Mouse (Mus musculus): ENCODE results near the gene Ppp1r10. TPM values are rescaled to one million over a fixed set of nuclear protein-coding genes. Genes with fewer than 3 reads are reported as not detected.

Ppp1r10 gene
- polyA plus RNA-seq, 1 experiment from 2014 or later: 35.4 TPM

- H3K4me1 ChIP-seq (replicated peaks; ENCODE audit: control insufficient read depth, insufficient read depth, low read length): peaks cover 11% of the 10 kb centered on the region
- peak within 1 kb of the TSS; percentile 88 for H3K27ac ChIP-seq (ENCODE audit: low read depth, low read length)
- peak within 1 kb of the TSS; percentile 76 for H3K9ac ChIP-seq (ENCODE audit: low read depth, low read length)
- H3K9me3 ChIP-seq (ENCODE audit: control insufficient read depth, low read length): no peaks in the 10 kb centered on the region
- WGBS: under 1% methylated on average over 102 of the region's 109 CpGs
- peak within 1 kb of the TSS; percentile 93 for H3K4me2 ChIP-seq
- peaks cover 18% of the 10 kb centered on the region; the same call in 1 of the 2 replicates for H3K36me3 ChIP-seq (ENCODE audit: control insufficient read depth, insufficient read depth, low read length)
- peak; percentile 99 for DNase-seq (ENCODE audit: low spot score)
- peak within 1 kb of the TSS; percentile 77 for H3K4me3 ChIP-seq (ENCODE audit: low read depth, low read length)
- peak; percentile 88 for ATAC-seq (replicated peaks; ENCODE audit: low FRiP score)
- H3K27me3 ChIP-seq (replicated peaks; ENCODE audit: control insufficient read depth, insufficient read depth, low read length): no peaks in the 10 kb centered on the region
Measured at GRCm38 (mm10) chr17:35979401-35980362, 63.4 kb downstream of the Ppp1r10 start, which contains the start of the genes Gnl1 and Prr3. TSS of gene Gnl1 (plus strand) at chr17:35979851. TSS of gene Prr3 (minus strand) at chr17:35980236.

- Histone ChIP-seq H3K4me1 (replicated peaks; ENCODE audit: control insufficient read depth, insufficient read depth, low read length) (peaks cover 11% of the 10 kb centered on the region), H3K4me2 (peak overlapping the region; percentile 93), H3K4me3 (ENCODE audit: low read depth, low read length) (peak overlapping the region; percentile 77), H3K9me3 (ENCODE audit: control insufficient read depth, low read length) (no peaks in the 10 kb centered on the region), H3K27ac (ENCODE audit: low read depth, low read length) (peak overlapping the region; percentile 88), H3K36me3 (ENCODE audit: control insufficient read depth, insufficient read depth, low read length) (peaks cover 22% of the 10 kb centered on the region; the same call in 1 of the 2 replicates), H3K9ac (ENCODE audit: low read depth, low read length) (peak overlapping the region; percentile 76), H3K27me3 (replicated peaks; ENCODE audit: control insufficient read depth, insufficient read depth, low read length) (no peaks in the 10 kb centered on the region)
- WGBS: under 1% methylated on average over 29 of the region's 29 CpGs
- ATAC-seq (replicated peaks; ENCODE audit: low FRiP score) (peak; percentile 9), DNase-seq (ENCODE audit: low spot score) (peak; percentile 66)
Measured at GRCm38 (mm10) chr17:35980363-35980754, 64.1 kb downstream of the Ppp1r10 start.

- peaks cover 24% of the 10 kb centered on the region; the same call in 1 of the 2 replicates for H3K36me3 ChIP-seq (ENCODE audit: control insufficient read depth, insufficient read depth, low read length)
- H3K9ac ChIP-seq (ENCODE audit: low read depth, low read length): no peak overlapping the region
- ATAC-seq (replicated peaks; ENCODE audit: low FRiP score): no peak
Measured at GRCm38 (mm10) chr17:35981776-35982175, 65.5 kb downstream of the Ppp1r10 start.

More at GRCm38 (mm10) chr17:35981776-35982175, 65.5 kb downstream of the Ppp1r10 start:
- peaks cover 11% of the 10 kb centered on the region for H3K4me1 ChIP-seq (replicated peaks; ENCODE audit: control insufficient read depth, insufficient read depth, low read length)
- H3K4me3 ChIP-seq (ENCODE audit: low read depth, low read length): no peak overlapping the region
- H3K4me2 ChIP-seq: no peak overlapping the region
- DNase-seq (ENCODE audit: low spot score): no peak
- WGBS: 91% methylated on average over 9 of the region's 9 CpGs
- no peaks in the 10 kb centered on the region for H3K9me3 ChIP-seq (ENCODE audit: control insufficient read depth, low read length)
- no peak overlapping the region for H3K27ac ChIP-seq (ENCODE audit: low read depth, low read length)
- H3K27me3 ChIP-seq (replicated peaks; ENCODE audit: control insufficient read depth, insufficient read depth, low read length): no peaks in the 10 kb centered on the region

MicroRNA genes within 50 kb of the gene (microRNA counts, 519-probe panel; counts per million panel counts)
- microRNA mmu-miR-1894-3p (not detected), microRNA mmu-miR-1894-5p (not detected), microRNA mmu-miR-877 (not detected)

Small RNAs within 50 kb of the gene (microRNA-seq; reads per million reads assigned to microRNA genes)
- gene Gm28033 (ENCODE audit: borderline number of aligned reads) (3.5 reads per million, percentile 4 among the genes with 10 or more reads in this experiment), gene Mir1894 (ENCODE audit: borderline number of aligned reads) (not detected), gene Mir877 (ENCODE audit: borderline number of aligned reads) (238 reads per million, percentile 58 among the genes with 10 or more reads in this experiment)

Other genes starting within 250 kb of the Ppp1r10 start
- gene Vars2, start 248.8 kb upstream of the Ppp1r10 start, polyA plus RNA-seq (2014; fragmentation: Nextera tagmentation; extraction: Ambion mirVana): 18.8 and 20.6 TPM in 2 replicates
- gene Gtf2h4, start 242.7 kb upstream of the Ppp1r10 start, polyA plus RNA-seq (2014; fragmentation: Nextera tagmentation; extraction: Ambion mirVana): 55.3 and 58.6 TPM in 2 replicates
- 13.2 and 15.9 TPM in 2 replicates for gene Ddr1, start 211.8 kb upstream of the Ppp1r10 start, polyA plus RNA-seq (2014; fragmentation: Nextera tagmentation; extraction: Ambion mirVana)
- 9.4 and 9.9 TPM in 2 replicates for gene Ier3, start 94.8 kb upstream of the Ppp1r10 start, polyA plus RNA-seq (2014; fragmentation: Nextera tagmentation; extraction: Ambion mirVana)
- 59.3 and 67.8 TPM in 2 replicates for gene Flot1, start 93.2 kb upstream of the Ppp1r10 start, polyA plus RNA-seq (2014; fragmentation: Nextera tagmentation; extraction: Ambion mirVana)
- 843 and 854 TPM in 2 replicates for gene Tubb5, start 78.1 kb upstream of the Ppp1r10 start, polyA plus RNA-seq (2014; fragmentation: Nextera tagmentation; extraction: Ambion mirVana)
- 19.6 and 23.3 TPM in 2 replicates for gene Mdc1, start 74.9 kb upstream of the Ppp1r10 start, polyA plus RNA-seq (2014; fragmentation: Nextera tagmentation; extraction: Ambion mirVana)
- 40.9 and 45.4 TPM in 2 replicates for gene Nrm, start 55.1 kb upstream of the Ppp1r10 start, polyA plus RNA-seq (2014; fragmentation: Nextera tagmentation; extraction: Ambion mirVana)
- gene Ppp1r18, start 50.8 kb upstream of the Ppp1r10 start, polyA plus RNA-seq (2014; fragmentation: Nextera tagmentation; extraction: Ambion mirVana): 22.0 and 23.1 TPM in 2 replicates
- 69.1 and 70.4 TPM in 2 replicates for gene Dhx16, start 36.6 kb upstream of the Ppp1r10 start, polyA plus RNA-seq (2014; fragmentation: Nextera tagmentation; extraction: Ambion mirVana)
- gene 2310061I04Rik, start 19.0 kb upstream of the Ppp1r10 start, polyA plus RNA-seq (2014; fragmentation: Nextera tagmentation; extraction: Ambion mirVana): 33.7 and 34.0 TPM in 2 replicates
- 39.5 and 40.0 TPM in 2 replicates for gene Atat1, start 6.4 kb upstream of the Ppp1r10 start, polyA plus RNA-seq (2014; fragmentation: Nextera tagmentation; extraction: Ambion mirVana)
- 167 and 172 TPM in 2 replicates for gene Mrps18b, start within 50 bp of the Ppp1r10 start, polyA plus RNA-seq (2014; fragmentation: Nextera tagmentation; extraction: Ambion mirVana)
- 132 and 134 TPM in 2 replicates for gene Abcf1, start 53.3 kb downstream of the Ppp1r10 start, polyA plus RNA-seq (2014; fragmentation: Nextera tagmentation; extraction: Ambion mirVana)
- 33.7 and 35.6 TPM in 2 replicates for gene Gnl1, start 63.4 kb downstream of the Ppp1r10 start, polyA plus RNA-seq (2014; fragmentation: Nextera tagmentation; extraction: Ambion mirVana)
- gene Prr3, start 63.8 kb downstream of the Ppp1r10 start, polyA plus RNA-seq (2014; fragmentation: Nextera tagmentation; extraction: Ambion mirVana): 22.0 and 22.8 TPM in 2 replicates
- gene H2-T24, start 104.1 kb downstream of the Ppp1r10 start, polyA plus RNA-seq (2014; fragmentation: Nextera tagmentation; extraction: Ambion mirVana): 3.1 and 3.5 TPM in 2 replicates
- gene H2-T23, start 116.4 kb downstream of the Ppp1r10 start, polyA plus RNA-seq (2014; fragmentation: Nextera tagmentation; extraction: Ambion mirVana): 15.9 and 16.1 TPM in 2 replicates
- gene H2-T22, start 126.3 kb downstream of the Ppp1r10 start, polyA plus RNA-seq (2014; fragmentation: Nextera tagmentation; extraction: Ambion mirVana): 9.5 and 10.2 TPM in 2 replicates
- not detected in 2 replicates for gene Gm6034, start 126.5 kb downstream of the Ppp1r10 start, polyA plus RNA-seq (2014; fragmentation: Nextera tagmentation; extraction: Ambion mirVana)
- not detected in 2 replicates for gene Gm11127, start 141.9 kb downstream of the Ppp1r10 start, polyA plus RNA-seq (2014; fragmentation: Nextera tagmentation; extraction: Ambion mirVana)
- gene Gm19684, start 205.2 kb downstream of the Ppp1r10 start, polyA plus RNA-seq (2014; fragmentation: Nextera tagmentation; extraction: Ambion mirVana): not detected in 2 replicates
- not detected in 2 replicates for gene Gm7030, start 213.0 kb downstream of the Ppp1r10 start, polyA plus RNA-seq (2014; fragmentation: Nextera tagmentation; extraction: Ambion mirVana)

Measured in liver, embryonic 11.5 days (tissue).